Mouse (Mus musculus) kidney, embryonic 15.5 days (tissue): ENCODE data around the gene Anks1b. TPM values are rescaled to one million over a fixed set of nuclear protein-coding genes. Genes with fewer than 3 reads are reported as not detected.
A peak's percentile ranks its signal among the peaks of the same experiment; 100 is the strongest.

Experiments used
- ATAC-seq: fragments of 200-750 bp; cut with Nextera tagmentation; replicated peaks from 2 replicates; pipeline ENCODE4 v1.8.0; 2017; ENCODE audit warnings: moderate TSS enrichment; ENCODE audit not compliant: low FRiP score
- H3K27ac ChIP-seq: fragments of 300-500 bp; sonication (generic); 2 replicates; pipeline ENCODE4 v1.5.1; 2015; ENCODE audit warnings: mild to moderate bottlenecking, inconsistent platforms
- H3K27me3 ChIP-seq: fragments of 300-500 bp; sonication (generic); 2 replicates; pipeline ENCODE4 v1.6.1; 2015; ENCODE audit warnings: inconsistent platforms
- H3K36me3 ChIP-seq: fragments of 300-500 bp; sonication (generic); 2 replicates; pipeline ENCODE4 v1.6.1; 2015; ENCODE audit warnings: inconsistent platforms
- H3K4me1 ChIP-seq: fragments of 300-500 bp; sonication (generic); 2 replicates; pipeline ENCODE4 v1.6.1; 2015; ENCODE audit warnings: inconsistent platforms
- H3K4me2 ChIP-seq: fragments of 300-500 bp; sonication (generic); 2 replicates; pipeline ENCODE4 v1.6.1; 2015; ENCODE audit warnings: moderate library complexity, mild to moderate bottlenecking, inconsistent platforms
- H3K4me3 ChIP-seq: fragments of 300-500 bp; sonication (generic); replicated peaks from 2 replicates; pipeline ENCODE4 v1.5.1; 2015; ENCODE audit warnings: mild to moderate bottlenecking, inconsistent platforms
- H3K9ac ChIP-seq: fragments of 300-500 bp; sonication (generic); 2 replicates; pipeline ENCODE4 v1.6.1; 2015; ENCODE audit warnings: mild to moderate bottlenecking, inconsistent platforms
- H3K9me3 ChIP-seq: fragments of 300-500 bp; sonication (generic); replicated peaks from 2 replicates; pipeline ENCODE4 v1.6.1; 2016; ENCODE audit warnings: inconsistent platforms
- WGBS: fragments of 180-500 bp; shearing (Covaris S2); methylation state at CpG from one replicate; pipeline ENCODE4 v1.1.7; 2015; ENCODE audit warnings: mixed read lengths; 5-methylcytosine and 5-hydroxymethylcytosine counted together
- polyA plus RNA-seq: library from polyadenylated mRNA; unstranded; fragments of >200 nt; fragmentation: Nextera tagmentation; extraction: Ambion mirVana; gene quantifications from 2 replicates; pipeline ENCODE4 v1.2.1, GENCODE M21; 2015

Anks1b gene
- polyA plus RNA-seq, 1 experiment from 2014 or later: 4.1 TPM

GRCm38 (mm10) chr10:90818246-90818937 lies 945.1 kb downstream of the Anks1b start:
- WGBS: 33% methylated on average over 10 of the region's 10 CpGs
- no peaks in the 10 kb centered on the region for H3K9me3 ChIP-seq
- H3K36me3 ChIP-seq: no peaks in the 10 kb centered on the region
- no peak overlapping the region for H3K4me3 ChIP-seq
- no peak overlapping the region for H3K9ac ChIP-seq
- no peak overlapping the region for H3K27ac ChIP-seq
- no peaks in the 10 kb centered on the region for H3K4me1 ChIP-seq
- no peak overlapping the region for H3K4me2 ChIP-seq
- peaks cover 24% of the 10 kb centered on the region for H3K27me3 ChIP-seq
- ATAC-seq: no peak

GRCm38 (mm10) chr10:90823438-90823837 lies 950.1 kb downstream of the Anks1b start:
- Histone ChIP-seq H3K27me3 (peaks cover 47% of the 10 kb centered on the region), H3K4me2 (no peak overlapping the region), H3K4me3 (no peak overlapping the region), H3K36me3 (no peaks in the 10 kb centered on the region), H3K9me3 (no peaks in the 10 kb centered on the region), H3K27ac (no peak overlapping the region), H3K4me1 (no peaks in the 10 kb centered on the region), H3K9ac (no peak overlapping the region)
- 9% methylated on average over 4 of the region's 4 CpGs for WGBS
- ATAC-seq: no peak

- ATAC-seq: no peak
- Histone ChIP-seq H3K27me3 (peaks cover 51% of the 10 kb centered on the region), H3K9ac (no peak overlapping the region), H3K4me2 (no peak overlapping the region), H3K36me3 (no peaks in the 10 kb centered on the region), H3K4me3 (no peak overlapping the region), H3K4me1 (peaks cover 9% of the 10 kb centered on the region), H3K9me3 (no peaks in the 10 kb centered on the region), H3K27ac (no peak overlapping the region)
- 66% methylated on average over 2 of the region's 2 CpGs for WGBS
Measured at GRCm38 (mm10) chr10:90824692-90825091, 951.4 kb downstream of the Anks1b start.

- Histone ChIP-seq H3K4me1 (peaks cover 12% of the 10 kb centered on the region), H3K4me3 (no peak overlapping the region), H3K9me3 (no peaks in the 10 kb centered on the region), H3K9ac (no peak overlapping the region), H3K27ac (no peak overlapping the region), H3K4me2 (no peak overlapping the region), H3K27me3 (peaks cover 72% of the 10 kb centered on the region), H3K36me3 (no peaks in the 10 kb centered on the region)
- 14% methylated on average over 4 of the region's 4 CpGs for WGBS
- no peak for ATAC-seq
Measured at GRCm38 (mm10) chr10:90826939-90827338, 953.6 kb downstream of the Anks1b start.

- no peaks in the 10 kb centered on the region for H3K36me3 ChIP-seq
- no peaks in the 10 kb centered on the region for H3K9me3 ChIP-seq
- WGBS: 1% methylated on average over 52 of the region's 73 CpGs
- no peak overlapping the region for H3K27ac ChIP-seq
- H3K9ac ChIP-seq: no peak overlapping the region
- peak; percentile 46 for ATAC-seq
- H3K4me3 ChIP-seq: peak overlapping the region; percentile 57
- H3K27me3 ChIP-seq: peaks cover 90% of the 10 kb centered on the region
- peak overlapping the region; percentile 96 for H3K4me2 ChIP-seq
- peaks cover 12% of the 10 kb centered on the region for H3K4me1 ChIP-seq
Measured at GRCm38 (mm10) chr10:90828581-90829393, 955.5 kb downstream of the Anks1b start.

GRCm38 (mm10) chr10:90829394-90830267 lies 956.3 kb downstream of the Anks1b start:
- Histone ChIP-seq H3K36me3 (no peaks in the 10 kb centered on the region), H3K4me1 (peaks cover 12% of the 10 kb centered on the region), H3K27ac (no peak overlapping the region), H3K9ac (no peak overlapping the region), H3K4me2 (peak overlapping the region; percentile 96), H3K27me3 (peaks cover 86% of the 10 kb centered on the region), H3K9me3 (no peaks in the 10 kb centered on the region), H3K4me3 (peak overlapping the region; percentile 57)
- WGBS: under 1% methylated on average over 64 of the region's 76 CpGs
- peak; percentile 71 for ATAC-seq

- peak overlapping the region; percentile 96; the same call in 1 of the 2 replicates for H3K4me2 ChIP-seq
- peaks cover 12% of the 10 kb centered on the region for H3K4me1 ChIP-seq
- H3K27ac ChIP-seq: no peak overlapping the region
- H3K9me3 ChIP-seq: no peaks in the 10 kb centered on the region
- ATAC-seq: no peak
- peaks cover 85% of the 10 kb centered on the region for H3K27me3 ChIP-seq
- 0% methylated on average over 11 of the region's 11 CpGs for WGBS
- H3K4me3 ChIP-seq: peak overlapping the region; percentile 57
- H3K9ac ChIP-seq: no peak overlapping the region
- no peaks in the 10 kb centered on the region for H3K36me3 ChIP-seq
Measured at GRCm38 (mm10) chr10:90830268-90830585, 956.9 kb downstream of the Anks1b start.

- WGBS: 4% methylated on average over 21 of the region's 21 CpGs
- ATAC-seq: no peak
- H3K27ac ChIP-seq: no peak overlapping the region
Measured at GRCm38 (mm10) chr10:90830591-90831287, 957.4 kb downstream of the Anks1b start.

GRCm38 (mm10) chr10:90831288-90831626 lies 957.9 kb downstream of the Anks1b start:
- Histone ChIP-seq H3K4me1 (peaks cover 12% of the 10 kb centered on the region), H3K27me3 (peaks cover 82% of the 10 kb centered on the region), H3K4me2 (no peak overlapping the region), H3K9ac (no peak overlapping the region), H3K9me3 (no peaks in the 10 kb centered on the region), H3K36me3 (no peaks in the 10 kb centered on the region), H3K4me3 (no peak overlapping the region), H3K27ac (no peak overlapping the region)
- ATAC-seq: no peak
- WGBS: 5% methylated on average over 2 of the region's 2 CpGs

More at GRCm38 (mm10) chr10:90830591-90831287, 957.4 kb downstream of the Anks1b start:
- H3K4me1 ChIP-seq: peaks cover 12% of the 10 kb centered on the region
- 0 out of 2 replicates have a peak overlapping the region, but pooled peaks have one; percentile 96 for H3K4me2 ChIP-seq
- H3K36me3 ChIP-seq: no peaks in the 10 kb centered on the region
- no peak overlapping the region for H3K9ac ChIP-seq
- H3K27me3 ChIP-seq: peaks cover 83% of the 10 kb centered on the region
- H3K9me3 ChIP-seq: no peaks in the 10 kb centered on the region
- no peak overlapping the region for H3K4me3 ChIP-seq

GRCm38 (mm10) chr10:90834306-90834705 lies 961.0 kb downstream of the Anks1b start:
- no peak overlapping the region for H3K27ac ChIP-seq
- H3K9me3 ChIP-seq: no peaks in the 10 kb centered on the region
- H3K27me3 ChIP-seq: peaks cover 52% of the 10 kb centered on the region
- 33% methylated on average over 5 of the region's 5 CpGs for WGBS
- H3K4me2 ChIP-seq: no peak overlapping the region
- H3K9ac ChIP-seq: no peak overlapping the region
- H3K36me3 ChIP-seq: no peaks in the 10 kb centered on the region
- peaks cover 7% of the 10 kb centered on the region for H3K4me1 ChIP-seq
- H3K4me3 ChIP-seq: no peak overlapping the region
- no peak for ATAC-seq

GRCm38 (mm10) chr10:90835195-90835594 lies 961.9 kb downstream of the Anks1b start:
- no peak overlapping the region for H3K4me3 ChIP-seq
- no peaks in the 10 kb centered on the region for H3K4me1 ChIP-seq
- no peak overlapping the region for H3K9ac ChIP-seq
- ATAC-seq: no peak
- no peaks in the 10 kb centered on the region for H3K36me3 ChIP-seq
- peaks cover 43% of the 10 kb centered on the region for H3K27me3 ChIP-seq
- no peaks in the 10 kb centered on the region for H3K9me3 ChIP-seq
- no peak overlapping the region for H3K27ac ChIP-seq
- H3K4me2 ChIP-seq: no peak overlapping the region
